9 mouse cellular contexts compared by ENCODE assay signal in the genomic region with DNA sequence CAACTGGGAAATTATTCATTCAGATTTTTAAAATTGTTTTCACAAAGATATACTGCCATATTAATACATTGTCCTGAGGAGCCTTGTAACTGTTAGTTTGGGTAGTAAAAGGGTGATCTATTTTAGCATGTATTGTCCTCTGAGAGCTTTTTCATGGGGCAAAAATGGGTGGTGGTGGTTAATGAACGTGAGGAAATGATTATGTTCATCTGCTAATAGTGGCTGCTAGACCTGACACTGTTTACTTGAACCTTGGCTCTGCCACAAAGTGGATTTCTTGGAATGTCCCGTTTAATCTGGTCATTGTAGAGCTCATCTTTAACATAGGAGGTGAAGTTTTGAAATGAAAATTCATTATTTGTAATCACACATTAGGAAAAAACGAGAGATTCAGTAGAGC. TPM values are rescaled to one million over a fixed set of nuclear protein-coding genes. Genes with fewer than 3 reads are reported as not detected.
DNase-seq lines count a peak whose midpoint lies in the region; ATAC-seq and TF ChIP-seq lines count a peak whose summit lies in the region.
"Had no signal": no experiment of that assay in that cellular context is flagged by ENCODE, and none has a peak within 500 bp of the region (broad histone marks: within the 10 kb centered on the region; RNA-seq: fewer than 3 reads in every experiment).

No protein-coding gene starts in this region.

- no peaks in the 10 kb centered on the region; the same call in 1 of the 2 replicates for H3K4me1 ChIP-seq in embryonic fibroblast, embryonic 13.5 days (ENCODE audit: control insufficient read depth, insufficient read depth, low read length)
- H3K4me1 ChIP-seq in intestine, postnatal 0 days (replicated peaks; ENCODE audit: control insufficient read depth, insufficient read depth, low read length) = peaks cover 15% of the 10 kb centered on the region
- H3K4me1 ChIP-seq in neural tube, embryonic 12.5 days = peaks cover 12% of the 10 kb centered on the region

- H3K36me3 ChIP-seq in intestine, postnatal 0 days (ENCODE audit: control insufficient read depth, insufficient read depth) = no peaks in the 10 kb centered on the region
- H3K36me3 ChIP-seq in neural tube, embryonic 12.5 days = no peaks in the 10 kb centered on the region

- no peak for TF ChIP-seq POLR2A in embryonic fibroblast, embryonic 13.5 days (IDR thresholded peaks at IDR 0.05; ENCODE audit: low read depth, low read length)

- H3K27ac ChIP-seq in layer of hippocampus, adult 2 months = no peak overlapping the region
- H3K27ac ChIP-seq in embryonic fibroblast, embryonic 13.5 days (ENCODE audit: insufficient read depth, low read length) = no peak overlapping the region
- no peak overlapping the region for H3K27ac ChIP-seq in intestine, postnatal 0 days (ENCODE audit: low read depth, low read length)
- no peak overlapping the region for H3K27ac ChIP-seq in neural tube, embryonic 12.5 days

- H3K27me3 ChIP-seq in intestine, postnatal 0 days (replicated peaks; ENCODE audit: control insufficient read depth, insufficient read depth, low read length) = no peaks in the 10 kb centered on the region
- no peaks in the 10 kb centered on the region for H3K27me3 ChIP-seq in neural tube, embryonic 12.5 days (replicated peaks)

- DNase-seq in layer of hippocampus, adult 2 months (ENCODE audit: low spot score in 2 of 2) = no peak
- DNase-seq in layer of hippocampus, adult 8-10 months (ENCODE audit: low spot score in 2 of 2) = no peak
- DNase-seq in frontal cortex, adult 2 months (ENCODE audit: extremely low spot score in 1 of 2, low spot score in 1 of 2) = no peak
- no peak for DNase-seq in gastrocnemius, postnatal 4 days (ENCODE audit: low spot score in 2 of 2)
- DNase-seq in adrenal gland, adult 2 months = no peak
- DNase-seq: right cerebral cortex, postnatal 14 days had no signal

- peak overlapping the region; percentile 75 for H3K4me3 ChIP-seq in layer of hippocampus, adult 2 months
- H3K4me3 ChIP-seq in embryonic fibroblast, embryonic 13.5 days (ENCODE audit: insufficient read depth, low read length) = peak overlapping the region; percentile 32
- H3K4me3 ChIP-seq in intestine, postnatal 0 days (ENCODE audit: low read depth, low read length) = peak overlapping the region; percentile 95; the same call in 1 of the 2 replicates
- H3K4me3 ChIP-seq in neural tube, embryonic 12.5 days = peak overlapping the region; percentile 18; the same call in 1 of the 2 replicates

- no peak for ATAC-seq in intestine, postnatal 0 days
- no peak for ATAC-seq in neural tube, embryonic 12.5 days (ENCODE audit: low FRiP score, low read depth)

- no peak for TF ChIP-seq CTCF in layer of hippocampus, adult 2 months (conservative IDR thresholded peaks at IDR 0.05)
- no peak for TF ChIP-seq CTCF in embryonic fibroblast, embryonic 13.5 days (IDR thresholded peaks at IDR 0.05; ENCODE audit: borderline replicate concordance, insufficient read depth, low read length)
- no peak for TF ChIP-seq CTCF in intestine, postnatal 0 days (IDR thresholded peaks at IDR 0.05; ENCODE audit: low read depth)

- no peak overlapping the region for H3K9ac ChIP-seq in intestine, postnatal 0 days (ENCODE audit: low read depth, low read length)
- H3K9ac ChIP-seq in neural tube, embryonic 12.5 days = 0 out of 2 replicates have a peak overlapping the region, but pooled peaks have one; percentile 5

- peak overlapping the region; percentile 78 for H3K4me2 ChIP-seq in intestine, postnatal 0 days (replicated peaks; ENCODE audit: low read depth)
- H3K4me2 ChIP-seq in neural tube, embryonic 12.5 days (replicated peaks) = peak overlapping the region; percentile 72

- WGBS in intestine, postnatal 0 days = 25% methylated on average over 3 of the region's 3 CpGs
- 44% methylated on average over 3 of the region's 3 CpGs for WGBS in neural tube, embryonic 12.5 days

- no peaks in the 10 kb centered on the region for H3K9me3 ChIP-seq in intestine, postnatal 0 days (ENCODE audit: control insufficient read depth)
- no peaks in the 10 kb centered on the region for H3K9me3 ChIP-seq in neural tube, embryonic 12.5 days

RNA-seq across cellular contexts. Expression of a gene that starts 2.5 kb away (rescaled TPM):
- total RNA-seq in layer of hippocampus, adult 2 months (2021) = 10 to 100 TPM; 97.0 to 97.4 TPM
- total RNA-seq in layer of hippocampus, adult 8-10 months (2022) = 100 to 1,000 TPM in 2 of 4 experiments, 10 to 100 TPM in 2; 79.4 to 115 (median 97.4) TPM
- polyA plus RNA-seq in embryonic fibroblast, embryonic 13.5 days (2011; ENCODE audit: insufficient read length, low read depth, missing spikeins) = 48.3 and 49.7 TPM in 2 replicates
- polyA plus RNA-seq in intestine, postnatal 0 days (2015; fragmentation: Nextera tagmentation; extraction: Ambion mirVana) = 5.1 and 5.7 TPM in 2 replicates
- polyA plus RNA-seq in neural tube, embryonic 12.5 days (2016; fragmentation: Nextera tagmentation; extraction: Ambion mirVana) = 20.6 and 21.7 TPM in 2 replicates
- 44.5 and 44.6 TPM in 2 replicates for polyA plus RNA-seq in frontal cortex, adult 2 months (2012; rRNA removed)
- total RNA-seq in gastrocnemius, postnatal 4 days (2021) = 10 to 100 TPM; 37.0 to 40.3 TPM
- 100 to 1,000 TPM in 1 of 2 experiments, 10 to 100 TPM in 1; 58.3 to 113 TPM for total RNA-seq in adrenal gland, adult 2 months (2021)
- 11.3 and 22.6 TPM in 2 replicates for polyA plus RNA-seq in adrenal gland, adult 2 months (2012; rRNA removed)

Comparison
In these comparisons a context has a peak if more than half of its experiments do, and no peak if none do; other contexts are left out.
1. H3K4me3 ChIP-seq: peak in every context shown above with its lines; median percentile 95 in intestine, postnatal 0 days; 75 in layer of hippocampus, adult 2 months; 32 in embryonic fibroblast, embryonic 13.5 days; 18 in neural tube, embryonic 12.5 days.